Mouse (Mus musculus): ENCODE data around the gene Tab1. TPM values are rescaled to one million over a fixed set of nuclear protein-coding genes. Genes with fewer than 3 reads are reported as not detected.
"Not testable (repeated sequence)": the region's sequence is repeated elsewhere in the genome, so short reads cannot be mapped to it uniquely, and the experiment has no call there.

The Tab1 gene
- polyA plus RNA-seq, 1 experiment = 4.8 TPM

GRCm38 (mm10) chr15:80117154-80117553 lies 15.8 kb upstream of the Tab1 start:
- no peaks in the 10 kb centered on the region for H3K4me1 ChIP-seq (ENCODE audit: control insufficient read depth, insufficient read depth, insufficient read length, low read length)

GRCm38 (mm10) chr15:80119076-80119475 lies 13.9 kb upstream of the Tab1 start:
- Histone ChIP-seq H3K4me1 (ENCODE audit: control insufficient read depth, insufficient read depth, insufficient read length, low read length) (no peaks in the 10 kb centered on the region), H3K4me3 (ENCODE audit: insufficient read depth, low read depth, low read length) (no peak overlapping the region), H3K27ac (replicated peaks; ENCODE audit: low read depth, low read length) (no peak overlapping the region)

More at GRCm38 (mm10) chr15:80117154-80117553, 15.8 kb upstream of the Tab1 start:
- no peak overlapping the region for H3K27ac ChIP-seq (replicated peaks; ENCODE audit: low read depth, low read length)
- no peak overlapping the region for H3K4me3 ChIP-seq (ENCODE audit: insufficient read depth, low read depth, low read length)

GRCm38 (mm10) chr15:80121721-80122325 lies 11.1 kb upstream of the Tab1 start:
- Histone ChIP-seq H3K27ac (replicated peaks; ENCODE audit: low read depth, low read length) (no peak overlapping the region), H3K4me1 (ENCODE audit: control insufficient read depth, insufficient read depth, insufficient read length, low read length) (no peaks in the 10 kb centered on the region), H3K4me3 (ENCODE audit: insufficient read depth, low read depth, low read length) (no peak overlapping the region)

- not testable (repeated sequence) for H3K27ac ChIP-seq (replicated peaks; ENCODE audit: low read depth, low read length); H3K4me3 ChIP-seq (ENCODE audit: insufficient read depth, low read depth, low read length); H3K4me1 ChIP-seq (ENCODE audit: control insufficient read depth, insufficient read depth, insufficient read length, low read length)
These were observed 10.5 kb upstream of the Tab1 start for GRCm38 (mm10) chr15:80122431-80122830.

GRCm38 (mm10) chr15:80124651-80125050 lies 8.3 kb upstream of the Tab1 start:
- Histone ChIP-seq H3K27ac (replicated peaks; ENCODE audit: low read depth, low read length) (no peak overlapping the region), H3K4me1 (ENCODE audit: control insufficient read depth, insufficient read depth, insufficient read length, low read length) (no peaks in the 10 kb centered on the region), H3K4me3 (ENCODE audit: insufficient read depth, low read depth, low read length) (no peak overlapping the region)

DNA sequence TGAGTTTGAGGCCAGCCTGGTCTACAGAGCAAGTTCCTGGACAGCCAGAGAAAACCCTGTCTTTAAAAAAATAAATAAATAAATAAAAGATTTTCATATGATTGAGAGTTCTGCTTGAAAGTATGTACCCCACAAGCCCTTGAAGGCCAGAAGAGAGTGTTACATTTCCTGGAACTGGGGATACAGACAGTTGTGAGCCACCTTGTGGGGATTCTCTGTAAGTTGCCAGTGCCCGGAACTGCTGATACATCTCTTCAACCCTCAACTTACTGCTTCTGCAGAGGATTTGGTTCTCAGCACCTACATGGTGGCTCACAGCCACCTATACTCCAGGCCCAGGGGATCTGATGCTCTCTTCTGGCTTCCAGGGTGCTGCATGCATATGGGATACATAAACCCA lies 5.7 kb upstream of the Tab1 start:
- Histone ChIP-seq H3K27ac (replicated peaks; ENCODE audit: low read depth, low read length) (no peak overlapping the region), H3K4me3 (ENCODE audit: insufficient read depth, low read depth, low read length) (no peak overlapping the region), H3K4me1 (ENCODE audit: control insufficient read depth, insufficient read depth, insufficient read length, low read length) (no peaks in the 10 kb centered on the region)

DNA sequence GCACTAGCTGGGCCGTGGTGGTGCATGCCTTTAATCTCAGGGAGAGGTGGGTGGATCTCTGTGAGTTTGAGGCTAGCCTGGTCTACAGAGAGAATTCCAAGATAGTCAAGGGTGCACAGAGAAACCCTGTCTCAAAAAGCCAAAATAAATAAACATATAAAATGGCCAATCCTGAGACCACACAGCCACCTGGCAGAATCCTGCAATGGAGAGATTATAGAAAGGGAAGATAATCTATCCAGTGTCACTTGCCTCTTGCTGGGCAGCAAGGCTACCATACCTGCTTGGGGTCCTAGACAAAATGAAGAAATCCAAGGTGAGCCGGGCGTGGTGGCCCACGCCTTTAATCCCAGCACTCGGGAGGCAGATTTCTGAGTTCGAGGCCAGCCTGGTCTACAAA lies 2.9 kb upstream of the Tab1 start:
- Histone ChIP-seq H3K4me3 (ENCODE audit: insufficient read depth, low read depth, low read length) (no peak overlapping the region), H3K27ac (replicated peaks; ENCODE audit: low read depth, low read length) (no peak overlapping the region), H3K4me1 (ENCODE audit: control insufficient read depth, insufficient read depth, insufficient read length, low read length) (no peaks in the 10 kb centered on the region)

- H3K4me3 ChIP-seq (ENCODE audit: insufficient read depth, low read depth, low read length) = no peak overlapping the region
- H3K4me1 ChIP-seq (ENCODE audit: control insufficient read depth, insufficient read depth, insufficient read length, low read length) = no peaks in the 10 kb centered on the region
- H3K27ac ChIP-seq (replicated peaks; ENCODE audit: low read depth, low read length) = no peak overlapping the region
These were observed 2.2 kb upstream of the Tab1 start for GRCm38 (mm10) chr15:80130689-80131088.

DNA sequence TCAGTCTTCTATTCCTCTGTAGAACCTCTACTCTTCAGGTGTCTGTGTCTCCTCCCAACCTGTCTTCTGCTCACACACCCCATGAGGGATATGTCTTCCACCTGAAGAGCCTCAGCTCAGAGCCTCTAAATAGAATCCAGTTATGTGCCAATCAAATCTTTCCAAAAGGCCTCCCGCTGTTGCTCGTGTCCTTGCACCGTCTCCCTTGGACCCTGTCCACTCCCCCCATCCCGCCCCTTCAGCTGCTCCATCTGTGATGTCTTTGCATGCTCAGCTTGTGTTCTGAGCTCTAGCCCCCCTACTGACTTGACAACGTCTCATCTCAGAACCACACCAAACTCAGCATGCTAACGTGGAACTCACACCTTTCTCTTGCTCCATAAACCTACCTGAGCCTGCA lies 1.5 kb upstream of the Tab1 start:
- Histone ChIP-seq H3K4me3 (ENCODE audit: insufficient read depth, low read depth, low read length) (no peak overlapping the region), H3K4me1 (ENCODE audit: control insufficient read depth, insufficient read depth, insufficient read length, low read length) (no peaks in the 10 kb centered on the region), H3K27ac (replicated peaks; ENCODE audit: low read depth, low read length) (no peak overlapping the region)

DNA sequence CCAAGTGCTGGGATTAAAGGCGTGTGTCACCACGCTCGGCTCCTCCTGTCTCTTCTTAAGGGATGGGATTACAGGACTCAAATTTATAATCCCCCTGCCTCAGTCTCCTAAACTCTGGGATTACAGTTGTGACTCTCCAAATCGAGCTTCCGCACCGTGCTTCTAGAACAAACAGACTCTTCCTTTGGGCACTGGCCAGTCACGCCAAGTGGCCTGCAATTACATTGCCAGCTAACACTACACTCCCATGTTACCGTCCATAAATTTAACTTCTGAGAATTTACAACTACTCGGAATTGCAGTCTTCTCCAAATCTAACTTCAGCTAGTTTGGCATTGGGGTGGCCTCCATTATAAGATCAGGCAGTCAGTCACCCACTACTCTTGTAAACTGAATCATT lies 475 bp upstream of the Tab1 start:
- Histone ChIP-seq H3K4me3 (ENCODE audit: insufficient read depth, low read depth, low read length) (no peak overlapping the region), H3K27ac (replicated peaks; ENCODE audit: low read depth, low read length) (no peak overlapping the region)

GRCm38 (mm10) chr15:80133682-80134449 lies 939 bp downstream of the Tab1 start:
- peak overlapping the region; percentile 75 for H3K4me3 ChIP-seq (ENCODE audit: insufficient read depth, low read depth, low read length)
- peak overlapping the region; percentile 98 for H3K27ac ChIP-seq (replicated peaks; ENCODE audit: low read depth, low read length)
- peaks cover 5% of the 10 kb centered on the region for H3K4me1 ChIP-seq (ENCODE audit: control insufficient read depth, insufficient read depth, insufficient read length, low read length)

More for the DNA sequence above, 475 bp upstream of the Tab1 start:
- no peaks in the 10 kb centered on the region; the same call in none of the 2 replicates for H3K4me1 ChIP-seq (ENCODE audit: control insufficient read depth, insufficient read depth, insufficient read length, low read length)

- peaks cover 5% of the 10 kb centered on the region for H3K4me1 ChIP-seq (ENCODE audit: control insufficient read depth, insufficient read depth, insufficient read length, low read length)
- H3K27ac ChIP-seq (replicated peaks; ENCODE audit: low read depth, low read length) = peak overlapping the region; percentile 98
- H3K4me3 ChIP-seq (ENCODE audit: insufficient read depth, low read depth, low read length) = peak overlapping the region; percentile 75
These were observed 1.5 kb downstream of the Tab1 start for GRCm38 (mm10) chr15:80134450-80134847.

DNA sequence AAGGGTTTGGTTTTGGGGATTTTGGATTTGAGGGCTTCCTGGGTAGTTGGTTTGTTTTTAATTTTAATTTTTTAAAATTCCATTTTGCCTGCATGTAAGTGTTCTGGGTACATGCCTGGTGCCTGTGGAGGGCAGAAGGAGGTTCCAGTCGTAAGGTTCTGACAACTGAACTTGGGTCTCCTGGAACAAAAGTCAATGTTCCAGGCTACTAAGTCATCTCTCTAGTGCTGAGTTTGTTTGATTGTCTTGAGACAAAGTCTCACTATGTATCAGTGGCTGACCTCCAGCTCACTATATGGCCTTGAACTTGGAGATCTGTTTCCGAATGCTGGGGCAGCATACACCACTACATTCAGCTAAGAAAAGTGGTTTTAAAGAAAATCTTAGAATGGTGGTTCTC lies 2.6 kb downstream of the Tab1 start:
- peaks cover 5% of the 10 kb centered on the region for H3K4me1 ChIP-seq (ENCODE audit: control insufficient read depth, insufficient read depth, insufficient read length, low read length)
- H3K4me3 ChIP-seq (ENCODE audit: insufficient read depth, low read depth, low read length) = no peak overlapping the region
- peak overlapping the region; percentile 51 for H3K27ac ChIP-seq (replicated peaks; ENCODE audit: low read depth, low read length)

DNA sequence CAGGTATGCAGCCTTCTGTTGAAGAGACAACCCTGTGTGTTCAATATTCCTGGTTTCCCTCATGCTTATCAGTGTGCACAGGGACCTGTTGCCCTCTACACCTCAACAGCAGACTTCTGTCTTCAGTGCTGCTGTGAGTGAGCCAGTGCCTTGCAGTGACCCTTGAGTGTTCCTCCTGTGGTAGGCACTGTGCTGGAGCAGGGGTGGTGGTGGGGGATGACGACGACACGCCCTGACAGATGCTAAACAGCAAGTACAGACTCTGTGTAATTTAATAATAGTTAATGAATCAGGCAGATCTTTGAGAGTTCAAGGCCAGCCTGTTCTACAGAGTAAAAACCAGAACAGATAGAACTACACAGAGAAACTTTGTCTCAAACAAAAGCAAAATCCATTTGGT lies 3.7 kb downstream of the Tab1 start:
- Histone ChIP-seq H3K4me3 (ENCODE audit: insufficient read depth, low read depth, low read length) (no peak overlapping the region), H3K27ac (replicated peaks; ENCODE audit: low read depth, low read length) (no peak overlapping the region), H3K4me1 (ENCODE audit: control insufficient read depth, insufficient read depth, insufficient read length, low read length) (peaks cover 5% of the 10 kb centered on the region)

GRCm38 (mm10) chr15:80137945-80138791 lies 5.2 kb downstream of the Tab1 start:
- Histone ChIP-seq H3K4me3 (ENCODE audit: insufficient read depth, low read depth, low read length) (no peak overlapping the region), H3K27ac (replicated peaks; ENCODE audit: low read depth, low read length) (no peak overlapping the region), H3K4me1 (ENCODE audit: control insufficient read depth, insufficient read depth, insufficient read length, low read length) (peaks cover 5% of the 10 kb centered on the region)
